In the genomic region with DNA sequence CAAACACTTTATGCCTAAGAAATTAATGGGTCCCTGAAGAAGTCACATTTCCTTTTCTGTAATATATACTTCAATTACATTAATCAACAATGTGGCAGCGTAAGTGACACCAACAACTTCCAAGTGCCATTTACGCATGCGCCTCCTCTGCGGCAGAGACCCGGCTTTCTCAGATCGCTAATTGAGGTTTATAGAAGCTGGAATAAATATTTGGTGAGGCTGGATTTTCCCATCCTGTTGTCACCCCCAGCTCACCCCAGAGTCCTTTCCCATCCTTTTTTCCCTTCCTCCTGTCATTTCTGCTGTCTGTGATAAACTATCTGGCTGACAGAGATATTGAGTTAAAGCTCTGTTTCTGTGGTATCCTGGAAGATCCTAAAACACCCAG, we compare ENCODE assay signal across 14 mouse cellular contexts.
DNase-seq lines count a peak whose midpoint lies in the region; ATAC-seq lines count a peak whose summit lies in the region.
"Had no signal": no experiment of that assay in that cellular context is flagged by ENCODE, and none has a peak within 500 bp of the region (broad histone marks: within the 10 kb centered on the region; RNA-seq: fewer than 3 reads in every experiment).

No protein-coding gene starts in this region.

- H3K4me1 ChIP-seq in heart, embryonic 13.5 days, result peaks cover 15% of the 10 kb centered on the region
- peaks cover 7% of the 10 kb centered on the region for H3K4me1 ChIP-seq in heart, embryonic 10.5 days
- H3K4me1 ChIP-seq in limb, embryonic 11.5 days (ENCODE audit: control insufficient read depth, insufficient read depth, low read length), result peaks cover 5% of the 10 kb centered on the region; the same call in 1 of the 2 replicates
- peaks cover 27% of the 10 kb centered on the region for H3K4me1 ChIP-seq in limb, embryonic 10.5 days
- peaks cover 26% of the 10 kb centered on the region for H3K4me1 ChIP-seq in limb, embryonic 13.5 days
- H3K4me1 ChIP-seq in neural tube, embryonic 15.5 days, result peaks cover 27% of the 10 kb centered on the region

- 70% methylated on average over 6 of the region's 6 CpGs for WGBS in heart, embryonic 13.5 days
- WGBS in heart, embryonic 10.5 days, result 85% methylated on average over 6 of the region's 6 CpGs
- WGBS in limb, embryonic 11.5 days, result 31% methylated on average over 6 of the region's 6 CpGs
- WGBS in limb, embryonic 10.5 days, result 48% methylated on average over 6 of the region's 6 CpGs
- 21% methylated on average over 6 of the region's 6 CpGs for WGBS in limb, embryonic 13.5 days
- WGBS in neural tube, embryonic 15.5 days, result 48% methylated on average over 6 of the region's 6 CpGs

- H3K9ac ChIP-seq in heart, embryonic 13.5 days, result no peak overlapping the region
- no peak overlapping the region for H3K9ac ChIP-seq in limb, embryonic 11.5 days (ENCODE audit: low read length)
- no peak overlapping the region for H3K9ac ChIP-seq in limb, embryonic 13.5 days
- H3K9ac ChIP-seq in neural tube, embryonic 15.5 days (replicated peaks), result no peak overlapping the region

- no peak overlapping the region for H3K4me3 ChIP-seq in heart, embryonic 13.5 days
- H3K4me3 ChIP-seq in heart, embryonic 10.5 days, result no peak overlapping the region
- H3K4me3 ChIP-seq in limb, embryonic 11.5 days (ENCODE audit: low read depth, low read length), result no peak overlapping the region
- no peak overlapping the region for H3K4me3 ChIP-seq in limb, embryonic 10.5 days
- no peak overlapping the region for H3K4me3 ChIP-seq in limb, embryonic 13.5 days
- H3K4me3 ChIP-seq in neural tube, embryonic 15.5 days (replicated peaks), result no peak overlapping the region

- H3K9me3 ChIP-seq in heart, embryonic 13.5 days, result peaks cover 2% of the 10 kb centered on the region; the same call in 1 of the 2 replicates
- no peaks in the 10 kb centered on the region for H3K9me3 ChIP-seq in heart, embryonic 10.5 days
- no peaks in the 10 kb centered on the region for H3K9me3 ChIP-seq in limb, embryonic 11.5 days (ENCODE audit: control insufficient read depth, low read length)
- no peaks in the 10 kb centered on the region for H3K9me3 ChIP-seq in limb, embryonic 10.5 days (replicated peaks)
- no peaks in the 10 kb centered on the region for H3K9me3 ChIP-seq in limb, embryonic 13.5 days
- H3K9me3 ChIP-seq in neural tube, embryonic 15.5 days (replicated peaks), result 0 out of 2 replicates have a peak, but pooled peaks cover under 1% of the 10 kb centered on the region

- H3K27ac ChIP-seq in heart, embryonic 13.5 days (replicated peaks), result no peak overlapping the region
- no peak overlapping the region for H3K27ac ChIP-seq in heart, embryonic 10.5 days
- no peak overlapping the region for H3K27ac ChIP-seq in limb, embryonic 11.5 days (replicated peaks; ENCODE audit: low read depth, low read length)
- no peak overlapping the region for H3K27ac ChIP-seq in limb, embryonic 10.5 days
- H3K27ac ChIP-seq in limb, embryonic 13.5 days, result no peak overlapping the region
- no peak overlapping the region for H3K27ac ChIP-seq in neural tube, embryonic 15.5 days (replicated peaks)

- no peak for DNase-seq in heart, embryonic 10.5 days (ENCODE audit: low spot score)
- no peak for DNase-seq in limb, embryonic 11.5 days (ENCODE audit: low spot score)
- DNase-seq in limb, embryonic 10.5 days (ENCODE audit: low spot score), result no peak
- DNase-seq in spleen, postnatal 14 days (ENCODE audit: low spot score in 2 of 2), result no peak
- DNase-seq in left cerebral cortex, adult 8-10 months (ENCODE audit: low spot score in 2 of 2), result no peak
- DNase-seq: adrenal gland, postnatal 10 days; B cell, adult 2 months; heart, adult 11 months; heart, postnatal 14 days had no signal

- H3K27me3 ChIP-seq in heart, embryonic 13.5 days (replicated peaks), result no peaks in the 10 kb centered on the region
- no peaks in the 10 kb centered on the region for H3K27me3 ChIP-seq in heart, embryonic 10.5 days (ENCODE audit: insufficient read depth, poor library complexity, severe bottlenecking)
- H3K27me3 ChIP-seq in limb, embryonic 11.5 days (ENCODE audit: control insufficient read depth, insufficient read depth, low read length), result no peaks in the 10 kb centered on the region
- no peaks in the 10 kb centered on the region for H3K27me3 ChIP-seq in limb, embryonic 10.5 days (ENCODE audit: low read depth, poor library complexity, severe bottlenecking)
- peaks cover 7% of the 10 kb centered on the region for H3K27me3 ChIP-seq in limb, embryonic 13.5 days
- H3K27me3 ChIP-seq in neural tube, embryonic 15.5 days (replicated peaks), result no peaks in the 10 kb centered on the region

- no peaks in the 10 kb centered on the region for H3K36me3 ChIP-seq in heart, embryonic 13.5 days
- no peaks in the 10 kb centered on the region for H3K36me3 ChIP-seq in heart, embryonic 10.5 days
- H3K36me3 ChIP-seq in limb, embryonic 11.5 days (ENCODE audit: control insufficient read depth, insufficient read depth, low read length), result no peaks in the 10 kb centered on the region
- H3K36me3 ChIP-seq in limb, embryonic 10.5 days, result no peaks in the 10 kb centered on the region
- no peaks in the 10 kb centered on the region for H3K36me3 ChIP-seq in limb, embryonic 13.5 days
- H3K36me3 ChIP-seq in neural tube, embryonic 15.5 days, result no peaks in the 10 kb centered on the region

- 0 out of 2 replicates have a peak overlapping the region, but pooled peaks have one; percentile 30 for H3K4me2 ChIP-seq in heart, embryonic 13.5 days
- H3K4me2 ChIP-seq in limb, embryonic 11.5 days (ENCODE audit: low read depth, severe bottlenecking), result peak overlapping the region; percentile 8; the same call in 1 of the 2 replicates
- H3K4me2 ChIP-seq in limb, embryonic 13.5 days (replicated peaks), result peak overlapping the region; percentile 48
- peak overlapping the region; percentile 33 for H3K4me2 ChIP-seq in neural tube, embryonic 15.5 days
- H3K4me2 ChIP-seq: liver, embryonic 11.5 days had no signal

- ATAC-seq in heart, embryonic 13.5 days (ENCODE audit: extremely low read depth, insufficient number of reproducible peaks, low FRiP score, low TSS enrichment), result no peak
- ATAC-seq in limb, embryonic 11.5 days (ENCODE audit: insufficient number of reproducible peaks, low FRiP score, low TSS enrichment, low read depth), result no peak
- ATAC-seq in limb, embryonic 13.5 days (ENCODE audit: low FRiP score, low read depth), result no peak
- no peak for ATAC-seq in neural tube, embryonic 15.5 days (ENCODE audit: low FRiP score)
- ATAC-seq: inflammation-experienced regulatory T-cells, adult 6 months had no signal
